Mouse (Mus musculus) limb, embryonic 15.5 days (tissue): ENCODE results near the gene Taf1b. TPM values are rescaled to one million over a fixed set of nuclear protein-coding genes. Genes with fewer than 3 reads are reported as not detected.

Experiments used
- ATAC-seq: fragments of 200-750 bp; cut with Nextera tagmentation; 2 replicates; pipeline ENCODE4 v1.8.0; 2017; ENCODE audit warnings: low read depth, moderate TSS enrichment; ENCODE audit not compliant: insufficient number of reproducible peaks, low FRiP score, low TSS enrichment
- H3K27ac ChIP-seq: fragments of 300-500 bp; sonication (generic); 2 replicates; pipeline ENCODE4 v1.5.1; 2015; ENCODE audit warnings: moderate library complexity, mild to moderate bottlenecking, inconsistent platforms
- H3K27me3 ChIP-seq: fragments of 300-500 bp; sonication (generic); 2 replicates; pipeline ENCODE4 v1.6.1; 2015; ENCODE audit warnings: inconsistent platforms
- H3K36me3 ChIP-seq: fragments of 300-500 bp; sonication (generic); 2 replicates; pipeline ENCODE4 v1.6.1; 2015; ENCODE audit warnings: inconsistent platforms
- H3K4me1 ChIP-seq: fragments of 300-500 bp; sonication (generic); 2 replicates; pipeline ENCODE4 v1.6.1; 2015; ENCODE audit warnings: inconsistent platforms
- H3K4me2 ChIP-seq: fragments of 300-500 bp; sonication (generic); 2 replicates; pipeline ENCODE4 v1.6.1; 2015; ENCODE audit warnings: mild to moderate bottlenecking, inconsistent platforms
- H3K4me3 ChIP-seq: fragments of 300-500 bp; sonication (generic); 2 replicates; pipeline ENCODE4 v1.5.1; 2015; ENCODE audit warnings: mild to moderate bottlenecking, inconsistent platforms
- H3K9ac ChIP-seq: fragments of 300-500 bp; sonication (generic); 2 replicates; pipeline ENCODE4 v1.6.1; 2015; ENCODE audit warnings: inconsistent platforms
- H3K9me3 ChIP-seq: fragments of 300-500 bp; sonication (generic); 2 replicates; pipeline ENCODE4 v1.6.1; 2016; ENCODE audit warnings: inconsistent platforms
- WGBS: fragments of 180-500 bp; shearing (Covaris S2); methylation state at CpG from one replicate; pipeline ENCODE4 v1.1.7; 2015; 5-methylcytosine and 5-hydroxymethylcytosine counted together
- polyA plus RNA-seq: library from polyadenylated mRNA; unstranded; fragments of >200 nt; fragmentation: Nextera tagmentation; extraction: Ambion mirVana; gene quantifications from 2 replicates; pipeline ENCODE4 v1.2.1, GENCODE M21; 2015

The Taf1b gene
- polyA plus RNA-seq, 1 experiment from 2014 or later: 27.4 TPM

- Histone ChIP-seq H3K27ac (no peak overlapping the region), H3K4me3 (no peak overlapping the region), H3K4me2 (no peak overlapping the region), H3K9ac (no peak overlapping the region), H3K4me1 (no peaks in the 10 kb centered on the region), H3K9me3 (no peaks in the 10 kb centered on the region), H3K36me3 (peaks cover 4% of the 10 kb centered on the region; the same call in 1 of the 2 replicates), H3K27me3 (no peaks in the 10 kb centered on the region)
- ATAC-seq: no peak
- 82% methylated on average over 7 of the region's 7 CpGs for WGBS
Observed at GRCm38 (mm10) chr12:24563395-24563960, 65.3 kb downstream of the Taf1b start.

- Histone ChIP-seq H3K4me1 (no peaks in the 10 kb centered on the region), H3K4me2 (no peak overlapping the region), H3K4me3 (no peak overlapping the region), H3K9me3 (no peaks in the 10 kb centered on the region), H3K36me3 (no peaks in the 10 kb centered on the region; the same call in 1 of the 2 replicates), H3K27ac (no peak overlapping the region), H3K9ac (no peak overlapping the region), H3K27me3 (no peaks in the 10 kb centered on the region)
- ATAC-seq: no peak
- 69% methylated on average over 6 of the region's 6 CpGs for WGBS
Observed at GRCm38 (mm10) chr12:24565311-24565710, 67.2 kb downstream of the Taf1b start.

GRCm38 (mm10) chr12:24567606-24568005 lies 69.4 kb downstream of the Taf1b start:
- no peak overlapping the region for H3K4me3 ChIP-seq
- no peaks in the 10 kb centered on the region for H3K9me3 ChIP-seq
- no peak overlapping the region for H3K4me2 ChIP-seq
- H3K9ac ChIP-seq: no peak overlapping the region
- no peak for ATAC-seq
- 68% methylated on average over 3 of the region's 3 CpGs for WGBS
- peaks cover 13% of the 10 kb centered on the region for H3K27me3 ChIP-seq
- H3K36me3 ChIP-seq: no peaks in the 10 kb centered on the region
- H3K27ac ChIP-seq: no peak overlapping the region
- H3K4me1 ChIP-seq: peaks cover 9% of the 10 kb centered on the region

GRCm38 (mm10) chr12:24571523-24572392 lies 73.6 kb downstream of the Taf1b start, which contains the start of gene Grhl1:
TSS of gene Grhl1 (plus strand) at chr12:24572283.
- Histone ChIP-seq H3K9me3 (no peaks in the 10 kb centered on the region), H3K9ac (peak within 1 kb of the TSS; percentile 44; the same call in 1 of the 2 replicates), H3K27me3 (peaks cover 17% of the 10 kb centered on the region), H3K4me2 (peak within 1 kb of the TSS; percentile 89), H3K36me3 (no peaks in the 10 kb centered on the region), H3K27ac (peak within 1 kb of the TSS; percentile 65), H3K4me3 (peak within 1 kb of the TSS; percentile 61), H3K4me1 (peaks cover 20% of the 10 kb centered on the region)
- ATAC-seq: peak; percentile 98
- WGBS: 2% methylated on average over 62 of the region's 64 CpGs

GRCm38 (mm10) chr12:24572421-24573274 lies 74.5 kb downstream of the Taf1b start:
- Histone ChIP-seq H3K36me3 (no peaks in the 10 kb centered on the region), H3K9me3 (no peaks in the 10 kb centered on the region), H3K4me1 (peaks cover 20% of the 10 kb centered on the region), H3K27me3 (peaks cover 17% of the 10 kb centered on the region), H3K9ac (peak overlapping the region; percentile 44; the same call in 1 of the 2 replicates), H3K4me3 (peak overlapping the region; percentile 61), H3K27ac (peak overlapping the region; percentile 65), H3K4me2 (peak overlapping the region; percentile 89)
- ATAC-seq: peak; percentile 11; the same call in 1 of the 2 replicates
- WGBS: 5% methylated on average over 48 of the region's 48 CpGs

GRCm38 (mm10) chr12:24573275-24573580 lies 75.1 kb downstream of the Taf1b start:
- WGBS: 42% methylated on average over 3 of the region's 3 CpGs
- Histone ChIP-seq H3K27ac (peak overlapping the region; percentile 39; the same call in 1 of the 2 replicates), H3K27me3 (peaks cover 17% of the 10 kb centered on the region), H3K4me3 (peak overlapping the region; percentile 61), H3K9ac (no peak overlapping the region), H3K36me3 (no peaks in the 10 kb centered on the region), H3K4me2 (peak overlapping the region; percentile 89; the same call in 1 of the 2 replicates), H3K4me1 (peaks cover 20% of the 10 kb centered on the region), H3K9me3 (no peaks in the 10 kb centered on the region)
- no peak for ATAC-seq

GRCm38 (mm10) chr12:24574870-24575269 lies 76.7 kb downstream of the Taf1b start:
- Histone ChIP-seq H3K9me3 (no peaks in the 10 kb centered on the region), H3K36me3 (no peaks in the 10 kb centered on the region), H3K27me3 (peaks cover 17% of the 10 kb centered on the region), H3K4me3 (no peak overlapping the region), H3K27ac (peak overlapping the region; percentile 22; the same call in 1 of the 2 replicates), H3K4me2 (no peak overlapping the region), H3K4me1 (peaks cover 20% of the 10 kb centered on the region), H3K9ac (no peak overlapping the region)
- no peak for ATAC-seq
- WGBS: 23% methylated on average over 7 of the region's 7 CpGs

GRCm38 (mm10) chr12:24580452-24580851 lies 82.3 kb downstream of the Taf1b start:
- ATAC-seq: no peak
- Histone ChIP-seq H3K36me3 (no peaks in the 10 kb centered on the region), H3K4me1 (peaks cover 5% of the 10 kb centered on the region), H3K27me3 (no peaks in the 10 kb centered on the region), H3K9ac (no peak overlapping the region), H3K4me2 (no peak overlapping the region), H3K9me3 (no peaks in the 10 kb centered on the region), H3K4me3 (no peak overlapping the region), H3K27ac (no peak overlapping the region)
- WGBS: 84% methylated on average over 1 of the region's 1 CpGs

GRCm38 (mm10) chr12:24580996-24581683 lies 83.0 kb downstream of the Taf1b start:
- no peak for ATAC-seq
- no peak overlapping the region for H3K9ac ChIP-seq
- H3K27ac ChIP-seq: no peak overlapping the region
- H3K9me3 ChIP-seq: no peaks in the 10 kb centered on the region
- 87% methylated on average over 14 of the region's 14 CpGs for WGBS
- peaks cover 1% of the 10 kb centered on the region for H3K4me1 ChIP-seq
- H3K4me3 ChIP-seq: no peak overlapping the region
- H3K36me3 ChIP-seq: no peaks in the 10 kb centered on the region
- H3K27me3 ChIP-seq: no peaks in the 10 kb centered on the region
- no peak overlapping the region for H3K4me2 ChIP-seq

GRCm38 (mm10) chr12:24583653-24584052 lies 85.5 kb downstream of the Taf1b start:
- Histone ChIP-seq H3K27me3 (no peaks in the 10 kb centered on the region), H3K4me2 (no peak overlapping the region), H3K4me3 (no peak overlapping the region), H3K4me1 (no peaks in the 10 kb centered on the region), H3K27ac (no peak overlapping the region), H3K9me3 (no peaks in the 10 kb centered on the region), H3K36me3 (no peaks in the 10 kb centered on the region), H3K9ac (no peak overlapping the region)
- WGBS: 82% methylated on average over 3 of the region's 3 CpGs
- ATAC-seq: no peak

- no peak overlapping the region for H3K4me2 ChIP-seq
- no peak overlapping the region for H3K4me3 ChIP-seq
- no peak for ATAC-seq
- no peaks in the 10 kb centered on the region for H3K9me3 ChIP-seq
- H3K27me3 ChIP-seq: no peaks in the 10 kb centered on the region
- WGBS: 71% methylated on average over 8 of the region's 8 CpGs
- no peaks in the 10 kb centered on the region for H3K4me1 ChIP-seq
- no peak overlapping the region for H3K27ac ChIP-seq
- no peaks in the 10 kb centered on the region for H3K36me3 ChIP-seq
- H3K9ac ChIP-seq: no peak overlapping the region
Observed at GRCm38 (mm10) chr12:24584835-24585234, 86.7 kb downstream of the Taf1b start.
